Mouse (Mus musculus): ENCODE measurements around the gene Gm2a. TPM values are rescaled to one million over a fixed set of nuclear protein-coding genes. Genes with fewer than 3 reads are reported as not detected.
A peak's percentile ranks its signal among the peaks of the same experiment; 100 is the strongest.

Gene Gm2a
- polyA plus RNA-seq, 1 experiment, result 37.2 TPM

DNA sequence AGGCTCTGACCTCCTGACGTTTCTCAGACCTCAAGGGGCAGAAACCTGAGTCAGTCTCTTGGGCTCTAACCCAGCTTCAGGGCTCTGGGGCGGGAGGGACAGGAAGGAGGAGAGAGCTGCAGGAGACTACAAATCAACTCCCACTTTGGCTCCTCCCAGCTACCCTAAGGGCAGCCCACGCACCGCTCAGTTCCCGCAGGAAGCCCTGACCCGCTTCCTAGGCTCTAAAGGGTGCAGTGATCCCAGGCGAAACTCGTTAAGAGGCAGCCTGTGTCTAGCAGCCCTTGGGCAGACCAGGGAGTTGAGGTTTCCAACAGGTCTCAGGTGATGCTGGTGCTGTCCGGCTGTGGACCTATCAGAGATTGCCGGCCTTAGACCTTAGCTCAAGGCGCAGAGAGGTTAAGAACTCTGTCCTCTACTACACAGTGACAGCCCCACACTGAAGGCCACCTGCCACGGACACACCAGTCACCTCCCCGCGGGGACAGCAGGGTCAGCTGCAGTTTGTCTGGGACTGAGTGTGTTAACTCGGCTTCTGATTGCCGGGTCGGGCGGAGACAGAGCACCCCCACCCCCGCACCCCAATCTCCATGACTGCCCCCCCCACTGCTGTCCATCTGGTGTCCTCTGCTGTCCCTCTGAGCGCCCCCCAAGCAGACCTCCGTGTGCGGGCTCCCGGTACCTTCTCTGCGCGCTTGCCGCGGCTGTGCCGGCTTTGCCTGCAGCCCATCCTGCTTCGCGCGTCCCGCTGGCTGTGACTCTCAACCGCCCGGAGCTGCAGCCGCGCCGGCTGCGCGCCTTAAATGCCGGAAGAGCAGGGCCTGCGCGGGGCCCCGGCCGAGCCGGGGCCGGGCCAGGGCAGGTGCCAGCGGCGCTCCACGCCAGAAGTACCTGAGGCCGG, 20.3 kb upstream of the Gm2a start, which contains the start of gene Ccdc69:
TSS of gene Ccdc69 (minus strand) at position 801 of the 901 bp plus-strand sequence.
- Histone ChIP-seq H3K4me1 (replicated peaks; ENCODE audit: control insufficient read depth, insufficient read depth, low read length) (peaks cover 29% of the 10 kb centered on the region), H3K27ac (ENCODE audit: control insufficient read depth, insufficient read depth, low read length) (peak within 1 kb of the TSS; percentile 66), H3K4me3 (ENCODE audit: control insufficient read depth, insufficient read depth, low read length) (peak within 1 kb of the TSS; percentile 89), H3K27me3 (ENCODE audit: control insufficient read depth, insufficient read depth, low read length) (no peaks in the 10 kb centered on the region), H3K36me3 (ENCODE audit: control insufficient read depth, insufficient read depth, low read length) (no peaks in the 10 kb centered on the region)
- WGBS, result under 1% methylated on average over 49 of the region's 50 CpGs
- DNase-seq, result peak; percentile 73
- no peak for TF ChIP-seq CTCF (IDR thresholded peaks at IDR 0.05; ENCODE audit: borderline replicate concordance, control insufficient read depth, extremely low read depth, insufficient read depth, low read length, poor library complexity)
- peak; percentile 90 for TF ChIP-seq POLR2A (IDR thresholded peaks at IDR 0.05; ENCODE audit: control insufficient read depth, extremely low read depth, insufficient read depth, low read length, poor library complexity)

GRCm38 (mm10) chr11:55078502-55078901, 19.4 kb upstream of the Gm2a start:
- H3K27ac ChIP-seq (ENCODE audit: control insufficient read depth, insufficient read depth, low read length), result peak overlapping the region; percentile 66
- WGBS, result 35% methylated on average over 3 of the region's 3 CpGs
- no peaks in the 10 kb centered on the region for H3K36me3 ChIP-seq (ENCODE audit: control insufficient read depth, insufficient read depth, low read length)
- DNase-seq, result no peak
- no peak overlapping the region for H3K4me3 ChIP-seq (ENCODE audit: control insufficient read depth, insufficient read depth, low read length)
- TF ChIP-seq CTCF (IDR thresholded peaks at IDR 0.05; ENCODE audit: borderline replicate concordance, control insufficient read depth, extremely low read depth, insufficient read depth, low read length, poor library complexity) (no peak), POLR2A (IDR thresholded peaks at IDR 0.05; ENCODE audit: control insufficient read depth, extremely low read depth, insufficient read depth, low read length, poor library complexity) (no peak)
- H3K4me1 ChIP-seq (replicated peaks; ENCODE audit: control insufficient read depth, insufficient read depth, low read length), result peaks cover 23% of the 10 kb centered on the region
- no peaks in the 10 kb centered on the region for H3K27me3 ChIP-seq (ENCODE audit: control insufficient read depth, insufficient read depth, low read length)

DNA sequence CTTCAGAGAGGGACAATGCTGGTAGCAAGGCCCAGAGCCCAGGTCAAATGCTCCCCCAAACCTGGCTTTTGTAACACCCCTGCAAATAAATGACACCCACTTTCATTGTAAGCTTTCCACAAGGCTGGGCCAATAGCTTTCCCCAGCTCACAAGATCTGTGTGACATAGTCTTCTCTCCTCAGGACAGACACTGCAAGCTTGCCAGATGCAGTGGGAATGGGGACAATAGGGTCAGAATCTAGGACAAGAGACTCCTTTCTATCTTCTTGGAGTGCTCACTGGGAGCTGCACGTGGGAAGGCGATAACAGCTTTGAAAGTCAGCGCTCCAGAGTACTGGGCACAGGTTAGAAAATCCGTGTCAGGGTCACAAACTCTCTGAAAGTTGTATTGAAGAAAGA, 18.7 kb upstream of the Gm2a start:
- Histone ChIP-seq H3K36me3 (ENCODE audit: control insufficient read depth, insufficient read depth, low read length) (no peaks in the 10 kb centered on the region), H3K27ac (ENCODE audit: control insufficient read depth, insufficient read depth, low read length) (no peak overlapping the region), H3K27me3 (ENCODE audit: control insufficient read depth, insufficient read depth, low read length) (no peaks in the 10 kb centered on the region), H3K4me3 (ENCODE audit: control insufficient read depth, insufficient read depth, low read length) (no peak overlapping the region), H3K4me1 (replicated peaks; ENCODE audit: control insufficient read depth, insufficient read depth, low read length) (peaks cover 25% of the 10 kb centered on the region)
- WGBS, result 99% methylated on average over 4 of the region's 4 CpGs
- TF ChIP-seq POLR2A (IDR thresholded peaks at IDR 0.05; ENCODE audit: control insufficient read depth, extremely low read depth, insufficient read depth, low read length, poor library complexity) (no peak), CTCF (IDR thresholded peaks at IDR 0.05; ENCODE audit: borderline replicate concordance, control insufficient read depth, extremely low read depth, insufficient read depth, low read length, poor library complexity) (no peak)
- no peak for DNase-seq

DNA sequence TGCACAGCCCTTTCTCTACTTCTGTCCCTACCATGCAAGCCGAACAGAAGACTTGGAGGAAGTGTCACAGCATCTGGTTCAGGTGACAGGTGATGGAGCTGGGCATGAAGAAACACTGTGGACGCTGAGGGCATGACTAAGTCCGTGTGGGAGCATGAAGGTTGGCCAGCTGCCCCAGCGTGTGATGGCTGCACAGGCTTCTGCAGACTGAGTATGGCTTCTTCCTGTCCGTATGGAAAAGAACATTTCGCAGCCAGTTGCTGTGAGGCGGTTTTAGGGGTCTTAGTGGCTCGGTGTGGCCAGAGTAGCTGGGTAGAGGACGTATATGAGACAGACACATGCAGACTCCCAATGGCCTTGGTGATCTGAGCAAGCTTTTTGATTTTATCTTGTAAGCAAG, 16.7 kb upstream of the Gm2a start:
- Histone ChIP-seq H3K4me1 (replicated peaks; ENCODE audit: control insufficient read depth, insufficient read depth, low read length) (peaks cover 26% of the 10 kb centered on the region), H3K36me3 (ENCODE audit: control insufficient read depth, insufficient read depth, low read length) (no peaks in the 10 kb centered on the region), H3K27me3 (ENCODE audit: control insufficient read depth, insufficient read depth, low read length) (no peaks in the 10 kb centered on the region), H3K4me3 (ENCODE audit: control insufficient read depth, insufficient read depth, low read length) (no peak overlapping the region), H3K27ac (ENCODE audit: control insufficient read depth, insufficient read depth, low read length) (no peak overlapping the region)
- no peak for TF ChIP-seq CTCF (IDR thresholded peaks at IDR 0.05; ENCODE audit: borderline replicate concordance, control insufficient read depth, extremely low read depth, insufficient read depth, low read length, poor library complexity)
- no peak for TF ChIP-seq POLR2A (IDR thresholded peaks at IDR 0.05; ENCODE audit: control insufficient read depth, extremely low read depth, insufficient read depth, low read length, poor library complexity)
- no peak for DNase-seq
- 97% methylated on average over 9 of the region's 9 CpGs for WGBS

DNA sequence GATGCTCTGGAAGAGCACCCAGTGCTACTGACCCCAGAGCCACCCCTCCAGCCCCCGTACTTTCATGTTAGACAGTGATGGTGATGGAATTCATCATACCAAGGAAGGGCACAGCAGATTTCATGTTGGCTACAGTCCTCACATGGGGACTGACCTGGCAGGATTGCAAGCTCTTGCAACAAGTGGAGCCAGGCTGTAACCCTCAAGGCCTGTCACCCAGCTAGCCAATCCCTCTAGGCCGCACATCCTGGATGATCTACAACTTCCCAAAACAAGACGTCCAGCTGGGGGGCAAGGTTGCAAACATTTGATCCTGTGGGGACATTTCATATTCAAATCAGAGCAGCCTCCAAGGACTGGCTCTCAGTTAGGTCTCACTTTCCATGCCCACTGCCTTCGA, 13.3 kb upstream of the Gm2a start:
- 92% methylated on average over 4 of the region's 4 CpGs for WGBS
- no peak overlapping the region for H3K4me3 ChIP-seq (ENCODE audit: control insufficient read depth, insufficient read depth, low read length)
- no peak overlapping the region for H3K27ac ChIP-seq (ENCODE audit: control insufficient read depth, insufficient read depth, low read length)
- H3K27me3 ChIP-seq (ENCODE audit: control insufficient read depth, insufficient read depth, low read length), result no peaks in the 10 kb centered on the region
- H3K4me1 ChIP-seq (replicated peaks; ENCODE audit: control insufficient read depth, insufficient read depth, low read length), result peaks cover 11% of the 10 kb centered on the region
- H3K36me3 ChIP-seq (ENCODE audit: control insufficient read depth, insufficient read depth, low read length), result no peaks in the 10 kb centered on the region
- no peak for TF ChIP-seq CTCF (IDR thresholded peaks at IDR 0.05; ENCODE audit: borderline replicate concordance, control insufficient read depth, extremely low read depth, insufficient read depth, low read length, poor library complexity)
- TF ChIP-seq POLR2A (IDR thresholded peaks at IDR 0.05; ENCODE audit: control insufficient read depth, extremely low read depth, insufficient read depth, low read length, poor library complexity), result no peak
- no peak for DNase-seq

DNA sequence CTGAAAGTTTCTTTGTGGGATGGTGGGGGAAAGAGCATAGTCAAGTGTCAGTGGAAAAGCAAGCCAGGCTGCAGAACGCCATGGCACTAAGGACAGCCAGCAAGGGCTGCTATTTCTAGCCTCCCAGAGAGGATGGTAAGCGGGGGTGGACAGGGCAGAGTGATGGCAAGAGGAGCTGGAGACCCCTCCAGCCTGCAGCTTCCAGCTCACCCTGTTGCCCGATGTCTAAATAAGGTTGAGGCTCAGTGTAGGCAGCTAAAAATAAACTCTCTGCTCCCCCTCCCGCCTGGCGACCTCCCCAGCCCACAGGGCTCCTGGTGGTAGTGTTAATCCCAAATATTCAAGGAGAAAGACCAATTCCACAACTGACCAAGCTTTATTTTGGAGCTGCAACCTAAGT, 12.5 kb upstream of the Gm2a start:
- peaks cover 11% of the 10 kb centered on the region for H3K4me1 ChIP-seq (replicated peaks; ENCODE audit: control insufficient read depth, insufficient read depth, low read length)
- no peak for TF ChIP-seq CTCF (IDR thresholded peaks at IDR 0.05; ENCODE audit: borderline replicate concordance, control insufficient read depth, extremely low read depth, insufficient read depth, low read length, poor library complexity)
- no peak for TF ChIP-seq POLR2A (IDR thresholded peaks at IDR 0.05; ENCODE audit: control insufficient read depth, extremely low read depth, insufficient read depth, low read length, poor library complexity)
- 82% methylated on average over 5 of the region's 5 CpGs for WGBS
- H3K27me3 ChIP-seq (ENCODE audit: control insufficient read depth, insufficient read depth, low read length), result no peaks in the 10 kb centered on the region
- DNase-seq, result no peak
- no peaks in the 10 kb centered on the region for H3K36me3 ChIP-seq (ENCODE audit: control insufficient read depth, insufficient read depth, low read length)
- H3K27ac ChIP-seq (ENCODE audit: control insufficient read depth, insufficient read depth, low read length), result no peak overlapping the region
- no peak overlapping the region for H3K4me3 ChIP-seq (ENCODE audit: control insufficient read depth, insufficient read depth, low read length)

Measured in thymus, adult 2 months (tissue).